Mouse (Mus musculus): ENCODE data around the gene Gm11555.
"Not testable (repeated sequence)": the region's sequence is repeated elsewhere in the genome, so short reads cannot be mapped to it uniquely, and the experiment has no call there.

Gene Gm11555

DNA sequence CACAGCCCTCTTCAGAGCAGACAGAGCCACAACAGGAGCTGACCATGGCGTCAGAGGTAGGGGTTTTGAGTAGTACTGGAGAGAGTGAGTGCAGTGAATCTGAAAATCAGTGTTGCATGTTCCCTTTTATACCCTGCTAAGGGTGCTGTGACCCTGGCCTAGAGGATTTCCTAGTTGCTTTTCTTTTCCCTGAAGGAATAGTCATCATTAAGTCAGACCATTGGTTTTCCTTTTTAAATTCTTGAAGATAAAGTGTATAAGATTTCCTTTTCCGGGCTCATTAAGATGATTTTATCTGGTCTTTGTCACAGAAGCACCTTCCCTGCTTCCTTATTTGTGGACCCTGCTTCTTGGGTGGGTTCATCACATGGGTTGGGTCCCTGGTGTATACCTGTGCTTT, at the start of gene Gm11555:
Gm11555 (minus strand) TSS at position 101 of the 400 bp plus-strand sequence.
- DNase-seq, result no peak

DNA sequence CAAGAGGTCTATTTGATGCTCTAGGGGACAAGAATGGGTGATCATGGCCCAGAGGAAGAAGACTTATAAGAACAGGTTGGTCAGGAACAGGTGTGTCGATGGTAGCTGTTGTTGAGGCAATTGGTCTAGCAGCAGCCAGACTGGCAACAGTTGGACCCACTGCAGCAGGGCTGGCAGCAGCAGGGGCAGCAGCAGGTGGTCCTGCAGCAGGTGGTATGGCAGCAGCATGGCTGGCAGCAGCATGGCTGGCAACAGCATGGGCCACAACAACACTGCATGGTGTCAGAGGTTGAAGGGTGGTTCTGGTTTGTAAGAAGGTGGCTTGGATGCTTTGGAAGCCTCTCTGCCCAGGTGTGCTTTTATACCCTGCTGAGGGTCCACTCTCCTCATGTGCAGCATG, 40.4 kb upstream of the Gm11555 start, which contains the start of gene Gm14190:
Gm14190 (minus strand) TSS at position 278 of the 400 bp plus-strand sequence.
- DNase-seq, result no peak

DNA sequence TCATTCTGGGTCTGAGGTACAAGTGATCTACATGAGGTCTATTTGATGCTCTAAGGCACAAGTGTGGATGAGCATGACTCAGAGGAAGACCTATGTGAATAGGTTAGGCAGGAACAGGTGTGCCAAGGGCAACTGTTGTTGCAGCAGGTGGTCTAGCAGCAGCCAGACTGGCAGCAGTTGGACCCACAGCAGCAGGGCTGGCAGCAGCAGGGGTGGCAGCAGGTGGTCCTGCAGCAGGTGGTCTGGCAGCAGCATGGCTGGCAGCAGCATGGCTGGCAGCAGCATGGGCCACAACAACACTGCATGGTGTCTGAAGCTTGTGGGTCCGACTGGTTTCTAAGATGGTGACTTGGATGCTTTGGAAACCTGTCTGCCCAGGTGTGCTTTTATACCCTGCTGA, 35.2 kb upstream of the Gm11555 start:
- not testable (repeated sequence) for DNase-seq

DNA sequence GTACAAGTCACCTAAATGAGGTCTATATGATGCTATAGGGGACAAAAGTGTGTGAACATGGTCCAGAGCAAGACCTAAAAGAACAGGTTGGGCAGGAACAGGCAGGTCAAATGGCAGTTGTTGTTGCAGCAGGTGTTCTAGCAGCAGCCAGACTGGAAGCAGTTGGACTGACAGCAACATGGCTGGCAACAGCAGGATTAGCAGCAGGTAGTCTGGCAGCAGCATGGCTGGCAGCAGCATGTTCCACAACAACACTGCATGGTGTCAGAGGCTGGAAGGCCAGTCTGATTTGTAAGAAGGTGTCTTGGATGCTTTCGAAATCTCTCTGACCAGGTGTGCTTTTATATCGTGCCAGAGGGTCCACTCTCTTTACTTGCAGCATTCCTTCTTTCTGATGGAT, 33.4 kb upstream of the Gm11555 start:
- no peak for DNase-seq

DNA sequence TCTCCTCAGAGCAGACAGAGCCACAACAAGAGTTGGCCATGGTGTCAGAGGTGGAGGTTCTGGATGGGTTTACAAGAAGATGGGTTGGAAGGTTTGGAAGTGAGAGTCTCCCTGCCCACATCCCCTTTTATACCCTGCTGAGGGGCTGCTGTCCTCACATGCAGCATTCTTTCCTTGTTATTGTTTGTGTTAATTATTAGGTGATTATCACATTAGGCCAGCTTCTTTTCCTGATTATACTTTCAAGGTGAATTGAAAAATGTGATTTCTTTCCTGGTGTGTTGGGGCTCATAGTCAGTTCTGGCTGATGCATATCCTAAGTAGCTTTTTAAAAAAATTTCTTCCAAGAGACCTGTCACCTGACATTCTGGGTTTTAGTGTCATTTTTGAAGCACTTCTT, 15.8 kb upstream of the Gm11555 start, which contains the start of gene Krtap4-6:
Krtap4-6 (minus strand) TSS at position 101 of the 400 bp plus-strand sequence.
- no peak for DNase-seq

DNA sequence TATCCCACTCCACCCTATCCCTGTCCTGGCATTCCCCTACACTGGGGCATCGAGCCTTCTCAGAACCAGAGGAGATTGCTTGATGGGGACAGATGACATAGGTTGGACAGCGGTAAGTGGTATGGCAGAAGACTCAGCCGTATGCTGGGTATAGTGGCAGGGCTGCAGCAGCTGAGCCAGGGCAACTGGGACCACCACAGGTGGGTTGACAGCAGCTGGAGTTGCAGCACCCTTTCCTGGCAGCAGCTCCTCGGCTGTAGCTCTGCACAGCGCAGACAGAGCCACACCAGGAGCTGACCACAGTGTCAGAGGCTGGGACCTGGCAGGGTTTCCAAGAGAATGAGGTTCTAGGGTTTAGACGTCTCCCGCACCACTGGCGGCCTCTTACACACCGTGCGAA, 12.8 kb upstream of the Gm11555 start:
- no peak for DNase-seq

DNA sequence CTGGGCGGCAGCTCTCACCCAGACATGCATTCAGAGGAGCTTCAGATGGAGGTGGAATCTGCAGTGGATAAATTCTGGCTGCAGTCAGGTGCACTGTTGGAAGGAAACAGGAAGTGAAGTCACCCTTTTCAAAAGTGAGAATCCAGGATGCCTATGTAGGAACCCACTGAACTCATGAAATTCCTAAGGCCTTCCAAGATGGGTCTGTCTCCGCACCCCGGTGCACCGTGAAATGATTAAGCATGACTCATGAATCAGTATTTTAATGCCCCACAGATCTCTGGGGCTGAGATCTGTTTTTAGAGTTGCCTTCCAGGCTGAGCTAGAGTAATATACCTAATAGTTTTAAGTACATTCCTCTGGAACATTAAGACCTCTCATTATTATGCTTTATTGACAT, 9.2 kb upstream of the Gm11555 start:
- no peak for DNase-seq

DNA sequence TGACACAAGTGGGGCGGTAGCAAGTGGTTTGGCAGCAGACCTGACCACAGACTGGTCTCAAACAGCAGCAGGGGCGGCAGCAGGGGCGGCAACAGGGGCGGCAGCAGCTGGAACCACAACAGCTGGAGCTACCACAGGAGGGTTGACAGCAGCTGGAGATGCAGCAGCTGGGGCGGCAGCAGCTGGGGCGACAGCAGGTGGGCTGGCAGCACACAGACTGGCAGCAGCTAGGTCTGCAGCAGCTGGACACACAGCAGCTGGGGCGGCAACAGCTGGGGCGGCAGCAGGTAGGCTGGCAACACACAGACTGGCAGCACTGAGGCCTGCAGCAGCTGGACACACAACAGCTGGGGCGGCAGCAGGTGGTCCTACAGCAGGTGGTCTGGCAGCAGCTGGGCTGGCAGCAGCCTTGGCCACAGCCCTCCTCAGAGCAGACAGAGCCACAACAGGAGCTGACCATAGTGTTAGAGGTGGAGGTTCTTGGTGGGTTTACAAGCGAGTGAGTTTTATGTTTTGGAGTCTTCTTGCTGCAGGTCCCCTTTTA, 8.5 kb upstream of the Gm11555 start, which contains the start of gene Gm11563:
Gm11563 (minus strand) TSS at position 494 of the 544 bp plus-strand sequence.
- DNase-seq, result not testable (repeated sequence)

DNA sequence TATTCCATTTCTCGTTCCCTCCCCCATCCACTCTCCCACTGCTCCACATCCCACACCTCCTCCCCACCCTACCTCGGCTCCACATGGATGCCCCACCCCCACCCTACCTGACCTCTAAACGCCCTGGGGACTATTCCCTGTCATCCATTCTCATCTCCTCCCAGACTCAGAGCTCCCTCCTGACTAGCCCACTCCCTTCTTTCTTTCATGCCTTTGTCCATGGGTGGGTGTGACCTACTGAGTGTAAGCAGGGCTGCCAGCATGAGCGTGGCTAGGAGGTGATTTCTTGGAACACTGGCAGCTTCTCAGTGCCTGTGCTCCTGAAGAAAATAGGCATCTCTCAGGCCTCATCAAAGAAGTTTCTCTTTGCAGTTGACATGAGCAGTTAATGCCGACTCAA, 7.0 kb upstream of the Gm11555 start:
- no peak for DNase-seq

DNA sequence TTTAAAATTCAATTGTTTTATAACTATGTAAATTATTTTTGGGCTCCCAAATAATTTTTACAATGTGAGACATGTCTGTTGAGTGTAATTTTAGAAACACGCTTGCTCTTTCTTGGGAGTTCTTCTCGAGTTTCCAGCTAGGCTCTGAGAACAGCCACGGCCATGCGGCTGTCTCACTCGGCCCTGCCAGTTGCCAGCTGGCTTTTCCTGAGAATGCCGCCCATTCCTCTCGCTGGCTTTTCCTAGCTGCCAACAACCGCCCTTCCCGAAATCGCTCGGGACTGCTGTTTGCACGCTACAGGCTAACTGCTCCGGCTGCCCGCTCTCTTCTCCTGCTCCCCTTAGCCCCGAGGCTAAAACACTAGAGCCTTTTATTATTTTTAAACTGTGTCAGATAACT, 3.6 kb downstream of the Gm11555 start:
- DNase-seq, result no peak

DNA sequence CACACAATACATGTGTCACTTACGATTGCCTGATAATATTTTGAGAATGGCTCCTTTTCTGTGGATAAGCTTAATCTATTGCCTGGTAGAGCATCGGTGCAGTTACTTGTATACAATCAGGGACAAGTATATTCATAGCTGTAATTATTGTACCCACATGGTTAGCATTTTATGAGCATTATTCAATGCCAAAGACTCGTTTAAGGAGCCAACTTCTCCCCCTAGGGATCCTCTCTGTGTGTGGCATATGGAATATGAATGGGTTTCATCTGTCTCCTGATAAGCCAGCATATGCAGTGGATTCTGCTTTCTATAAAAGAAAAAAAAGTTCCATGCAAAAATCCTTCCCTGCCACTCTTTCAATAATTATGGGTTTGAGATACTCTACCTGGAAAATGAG, 5.7 kb downstream of the Gm11555 start:
- DNase-seq, result no peak

DNA sequence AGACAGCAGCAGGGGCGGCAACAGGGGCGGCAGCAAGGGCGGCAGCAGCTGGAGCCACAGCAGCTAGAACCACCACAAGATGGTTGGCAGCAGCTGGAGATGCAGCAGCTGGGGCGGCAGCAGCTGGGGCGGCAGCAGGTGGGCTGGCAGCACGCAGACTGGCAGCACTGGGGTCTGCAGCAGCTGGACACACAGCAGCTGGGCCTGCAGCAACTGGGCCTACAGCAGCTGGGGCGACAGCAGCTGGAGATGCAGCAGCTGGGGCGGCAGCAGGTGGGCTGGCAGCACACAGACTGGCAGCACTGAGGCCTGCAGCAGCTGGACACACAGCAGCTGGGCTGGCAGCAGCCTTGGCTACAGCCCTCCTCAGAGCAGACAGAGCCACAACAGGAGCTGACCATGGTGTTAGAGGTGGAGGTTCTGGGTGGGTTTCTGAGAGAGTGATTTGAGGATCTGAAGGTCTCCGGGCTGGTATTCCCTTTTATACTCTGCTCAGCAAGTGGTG, 6.3 kb downstream of the Gm11555 start, which contains the start of gene Krtap4-7:
Krtap4-7 (minus strand) TSS at position 455 of the 505 bp plus-strand sequence.
- DNase-seq, result not testable (repeated sequence)

DNA sequence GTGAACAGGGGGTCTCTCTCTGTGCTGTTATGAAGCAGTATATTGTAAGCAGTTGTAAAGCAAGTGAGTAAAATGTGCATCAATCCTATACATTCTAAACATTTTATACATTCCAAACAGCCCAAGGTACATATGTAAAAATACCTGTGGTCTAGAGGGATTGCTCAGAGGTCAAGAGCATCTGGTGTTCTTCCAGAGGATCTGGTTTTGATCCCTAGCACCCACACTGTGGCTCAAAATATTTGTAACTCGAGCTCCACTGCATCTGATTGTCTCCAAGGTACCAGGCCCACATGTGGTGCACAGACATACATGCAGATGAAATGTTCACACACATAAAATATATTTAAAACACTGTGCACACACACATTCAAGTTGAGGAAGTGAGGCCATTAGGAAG, 9.1 kb downstream of the Gm11555 start:
- no peak for DNase-seq

DNA sequence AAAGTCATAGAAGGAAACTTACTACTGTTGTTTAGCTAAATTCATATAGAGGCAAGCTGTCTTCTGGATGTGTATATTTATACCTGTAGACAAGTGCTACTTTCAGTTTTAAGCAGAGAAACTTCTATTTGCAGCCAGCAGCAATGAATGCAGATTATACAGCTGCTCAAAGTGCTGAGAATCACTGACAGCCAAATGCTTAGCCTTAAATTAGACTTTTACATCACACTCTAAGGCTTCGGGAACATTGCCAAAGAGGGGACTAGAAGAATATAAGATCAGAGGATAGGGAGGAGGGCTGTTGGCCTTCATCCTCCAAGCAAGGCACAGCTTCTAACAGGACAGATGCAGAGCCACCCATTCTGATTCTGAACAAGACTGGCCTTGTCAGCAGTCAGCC, 12.9 kb downstream of the Gm11555 start:
- no peak for DNase-seq

DNA sequence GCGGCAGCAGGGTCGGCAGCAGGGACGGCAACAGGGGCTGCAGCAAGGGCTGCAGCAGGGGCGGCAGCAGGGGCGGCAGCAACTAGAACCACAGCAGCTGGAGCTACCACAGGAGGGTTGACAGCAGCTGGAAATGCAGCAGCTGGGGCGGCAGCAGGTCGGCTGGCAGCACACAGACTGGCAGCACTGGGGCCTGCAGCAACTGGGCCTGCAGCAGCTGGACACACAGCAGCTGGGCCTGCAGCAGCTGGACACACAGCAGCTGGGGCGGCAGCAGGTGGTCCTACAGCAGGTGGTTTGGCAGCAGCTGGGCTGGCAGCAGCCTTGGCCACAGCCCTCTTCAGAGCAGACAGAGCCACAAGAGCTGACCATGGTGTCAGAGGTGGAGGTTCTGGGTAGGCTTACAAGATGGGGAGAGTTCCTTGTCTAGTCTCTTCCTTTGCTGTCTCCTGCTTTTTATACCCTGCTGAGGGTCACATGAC, 15.3 kb downstream of the Gm11555 start, which contains the start of gene Krtap4-2:
Krtap4-2 (minus strand) TSS at position 432 of the 482 bp plus-strand sequence.
- DNase-seq, result no peak

DNA sequence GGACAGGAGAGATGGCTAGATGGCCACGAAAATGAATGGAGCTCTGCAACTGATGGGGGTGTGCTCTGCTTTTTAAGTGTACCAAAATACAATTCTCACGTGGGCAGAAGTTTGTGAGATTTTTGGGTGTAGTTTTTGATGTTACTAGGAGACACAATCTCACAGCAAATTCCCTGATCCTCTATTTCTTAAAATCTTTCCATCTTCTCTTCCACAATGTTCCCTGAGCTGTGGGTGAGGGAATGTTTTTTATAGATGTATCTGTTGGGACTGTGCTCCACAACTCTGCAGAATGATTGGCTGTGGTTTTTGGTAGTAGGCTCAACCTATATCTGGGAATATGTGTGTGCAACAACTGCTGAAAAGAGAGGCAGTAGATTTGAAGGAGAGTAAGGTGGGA, 16.7 kb downstream of the Gm11555 start:
- no peak for DNase-seq

DNA sequence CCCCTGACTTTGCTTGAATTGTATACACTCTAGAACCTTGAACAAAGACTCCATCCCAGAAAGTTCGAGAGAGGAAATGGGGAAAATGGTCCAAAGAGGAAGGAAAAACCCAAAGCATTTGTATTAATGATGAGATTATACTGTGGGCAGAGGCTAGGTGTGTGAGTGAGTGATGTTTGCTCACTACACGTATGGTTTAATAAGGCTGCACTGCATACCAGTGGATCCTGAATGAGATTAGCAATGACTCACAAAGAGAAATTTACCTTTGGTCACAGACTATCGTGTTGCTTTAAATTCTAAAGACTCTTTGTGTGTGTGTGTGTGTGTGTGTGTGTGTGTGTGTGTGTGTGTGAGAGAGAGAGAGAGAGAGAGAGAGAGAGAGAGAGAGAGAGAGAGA, 19.1 kb downstream of the Gm11555 start:
- no peak for DNase-seq

DNA sequence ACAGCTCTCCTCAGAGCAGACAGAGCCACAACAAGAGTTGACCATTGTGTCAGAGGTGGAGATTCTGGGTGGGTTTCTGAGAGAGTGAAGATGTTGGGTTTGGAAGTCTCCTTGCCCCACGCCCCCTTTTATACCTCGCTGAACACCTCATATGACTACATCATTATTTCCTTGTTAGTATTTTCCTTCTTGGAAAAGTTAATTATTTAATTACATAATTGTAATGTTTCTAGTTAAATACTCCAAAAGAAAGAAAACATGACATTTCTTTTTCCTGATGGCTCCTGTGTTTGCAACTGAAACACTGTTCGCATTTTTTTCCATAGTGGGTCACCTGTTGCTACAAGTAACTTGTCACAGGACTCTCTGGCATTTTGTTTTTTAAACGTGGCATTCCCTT, 21.9 kb downstream of the Gm11555 start, which contains the start of gene Krtap4-1:
Krtap4-1 (minus strand) TSS at position 101 of the 400 bp plus-strand sequence.
- no peak for DNase-seq

DNA sequence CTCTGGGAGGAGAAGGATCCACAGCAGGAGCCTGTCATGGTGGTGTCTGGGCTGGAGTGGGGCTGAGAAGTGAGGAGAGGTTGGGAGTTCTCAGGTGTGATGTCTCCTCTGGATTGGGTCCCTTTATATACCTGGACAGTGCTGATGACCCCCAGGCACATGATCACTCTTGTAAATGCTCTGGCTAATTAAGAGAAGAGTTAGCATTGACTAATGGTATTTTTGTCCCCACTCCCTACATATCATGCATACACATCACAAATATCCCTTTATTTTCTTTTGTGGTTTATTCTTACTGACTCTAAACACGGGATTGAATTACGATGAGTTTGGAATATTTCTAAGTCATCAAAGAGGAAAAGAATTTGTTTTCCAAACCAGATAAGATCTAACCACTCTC, 29.7 kb downstream of the Gm11555 start, which contains the start of gene Gm11562:
Gm11562 (minus strand) TSS at position 101 of the 400 bp plus-strand sequence.
- DNase-seq, result no peak

DNA sequence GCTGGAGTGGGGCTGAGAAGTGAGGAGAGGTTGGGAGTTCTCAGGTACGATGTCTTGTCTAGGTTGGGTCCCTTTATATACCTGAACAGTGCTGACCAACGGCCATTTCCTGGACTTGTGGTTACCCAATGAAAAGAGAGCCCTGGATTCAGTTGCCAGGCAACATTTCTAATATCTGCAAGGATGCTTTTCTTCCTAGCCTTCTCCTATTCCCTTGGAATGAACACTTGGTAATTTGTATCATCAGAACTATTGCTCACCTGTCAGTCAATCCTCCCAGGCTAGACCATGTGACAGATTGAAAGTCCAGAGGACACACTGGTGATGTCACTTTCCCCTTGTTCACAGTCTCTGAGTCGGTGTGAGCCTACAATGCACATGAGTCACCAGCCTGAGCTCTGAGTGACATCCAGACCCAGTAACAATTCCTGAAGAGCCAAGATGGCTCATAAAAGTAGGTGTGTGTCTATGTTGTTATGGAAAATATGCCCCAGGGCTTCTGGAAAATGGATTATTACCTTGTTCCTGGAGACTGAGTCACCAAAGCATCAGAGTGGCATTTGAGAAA, 35.2 kb downstream of the Gm11555 start, which contains the start of gene Krtap2-4:
Krtap2-4 (minus strand) TSS at position 51 of the 568 bp plus-strand sequence.
- no peak for DNase-seq

DNA sequence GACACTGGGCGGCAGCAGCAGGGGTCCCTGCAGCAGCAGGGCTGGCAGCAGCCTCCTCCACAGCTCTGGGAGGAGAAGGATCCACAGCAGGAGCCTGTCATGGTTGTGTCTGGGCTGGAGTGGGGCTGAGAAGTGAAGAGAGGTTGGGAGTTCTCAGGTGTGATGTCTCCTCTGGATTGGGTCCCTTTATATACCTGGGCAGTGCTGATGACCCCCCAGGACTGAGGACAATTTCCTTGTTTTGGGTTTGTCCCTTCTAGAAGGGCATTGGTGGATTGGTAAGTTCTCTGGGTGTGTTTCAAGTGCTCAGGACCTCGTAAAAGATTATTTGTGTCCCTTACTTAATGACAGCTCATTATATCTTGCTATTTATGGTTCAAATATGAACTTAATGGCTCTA, 39.9 kb downstream of the Gm11555 start, which contains the start of gene Gm11937:
Gm11937 (minus strand) TSS at position 101 of the 400 bp plus-strand sequence.
- not testable (repeated sequence) for DNase-seq

DNA sequence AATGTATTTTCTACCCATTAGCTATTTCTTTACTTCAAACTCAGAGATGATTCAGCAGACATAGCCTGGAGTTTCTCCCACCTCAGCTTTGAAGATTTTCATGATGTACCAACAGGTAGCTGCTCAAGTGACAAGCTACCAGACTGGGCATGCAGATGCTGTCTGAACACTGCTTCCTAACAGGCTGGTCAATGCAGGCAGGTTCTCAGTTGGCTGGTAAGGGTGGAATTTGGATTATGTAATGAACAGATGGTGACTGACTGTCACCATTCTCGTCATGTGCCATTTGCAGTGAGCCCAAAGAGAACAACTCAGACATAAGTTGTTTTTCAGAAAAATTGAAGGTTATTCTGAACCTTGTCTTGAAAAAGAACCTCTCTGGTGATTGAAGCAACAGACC, 40.9 kb downstream of the Gm11555 start:
- DNase-seq, result no peak

DNA sequence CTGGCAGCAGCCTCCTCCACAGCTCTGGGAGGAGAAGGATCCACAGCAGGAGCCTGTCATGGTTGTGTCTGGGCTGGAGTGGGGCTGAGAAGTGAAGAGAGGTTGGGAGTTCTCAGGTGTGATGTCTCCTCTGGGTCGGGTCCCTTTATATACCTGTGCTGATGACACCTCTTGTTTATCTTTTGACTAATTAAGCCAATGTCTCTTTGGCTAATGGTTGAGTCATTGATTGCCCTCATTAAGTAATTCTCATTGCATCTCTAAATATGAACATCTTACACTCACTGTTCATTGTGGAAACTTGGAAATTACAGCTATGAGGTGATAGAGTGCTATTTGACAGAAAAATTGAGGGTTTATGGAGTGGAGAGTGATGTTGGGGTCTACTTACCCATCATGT, 46.8 kb downstream of the Gm11555 start, which contains the start of gene Gm11938:
Gm11938 (minus strand) TSS at position 101 of the 400 bp plus-strand sequence.
- not testable (repeated sequence) for DNase-seq

All from liver (tissue).